Mouse (Mus musculus) embryo, embryonic 10.5 days (tissue): Measurements from ENCODE around the gene Olfr347.

ENCODE experiments used
- DNase-seq: peaks from one replicate; pipeline ENCODE4 v3.0.0-alpha.2; 2015; ENCODE audit warnings: low spot score

Gene Olfr347

DNA sequence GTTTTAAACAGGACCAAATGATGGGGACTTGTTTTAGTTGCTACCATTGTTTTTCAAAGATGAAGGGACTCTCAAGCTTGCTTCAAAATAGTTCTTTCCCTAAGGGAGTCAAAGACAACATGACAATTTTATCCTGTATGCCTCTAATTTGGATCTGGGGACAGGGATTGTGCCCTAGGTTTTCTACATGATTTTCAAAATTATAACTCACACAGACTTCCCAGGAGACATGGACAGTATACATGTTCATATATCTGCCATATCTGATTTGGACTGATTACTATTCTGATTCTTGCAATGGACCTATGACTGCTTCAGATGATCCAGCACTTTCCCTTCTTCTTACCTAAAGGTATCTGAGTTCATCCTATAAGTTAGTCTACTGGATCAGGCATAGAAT lies at the start of gene Olfr347:
Gene Olfr347 (plus strand): TSS at position 301 of the 400 bp plus-strand sequence.
- no peak for DNase-seq

DNA sequence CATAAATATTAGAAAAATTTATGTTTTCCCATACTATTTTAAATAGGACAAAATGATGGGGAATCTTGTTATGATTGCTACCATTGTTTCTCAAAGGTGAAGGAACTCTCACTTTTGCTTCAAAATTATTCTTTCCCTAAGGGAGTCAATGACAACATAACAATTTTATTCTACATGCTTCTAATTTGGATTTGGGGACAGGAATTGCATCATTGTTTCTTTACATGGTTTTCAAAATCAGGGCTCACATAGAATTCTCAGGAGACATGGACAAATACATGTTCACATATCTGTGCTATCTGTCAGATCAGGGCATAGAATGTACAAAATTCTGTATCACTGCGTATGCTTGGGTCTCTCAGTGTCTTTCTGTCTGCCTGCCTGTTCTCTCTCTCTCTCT lies 46.2 kb upstream of the Olfr347 start, which contains the start of gene Olfr346:
Gene Olfr346 (plus strand): TSS at position 301 of the 400 bp plus-strand sequence.
- DNase-seq: no peak

DNA sequence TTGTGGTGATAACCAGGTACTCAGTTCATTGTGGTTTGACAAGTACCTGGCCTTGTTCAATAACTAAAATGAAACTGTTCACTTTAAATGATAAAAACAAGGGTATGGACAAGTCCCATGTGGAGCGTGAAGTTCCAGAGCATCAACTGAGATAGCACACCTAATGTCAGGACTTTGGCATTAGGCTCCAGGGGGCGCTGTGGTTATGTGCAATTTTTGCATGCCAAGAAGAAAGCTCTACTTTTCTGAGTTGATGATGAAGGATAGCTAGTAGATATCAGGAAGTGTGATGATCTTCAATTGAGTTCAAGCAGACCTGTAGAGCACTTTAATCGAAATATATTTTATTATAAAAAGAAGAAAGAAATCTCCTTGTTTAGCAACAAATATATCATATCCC lies 4.5 kb downstream of the Olfr347 start:
- no peak for DNase-seq

DNA sequence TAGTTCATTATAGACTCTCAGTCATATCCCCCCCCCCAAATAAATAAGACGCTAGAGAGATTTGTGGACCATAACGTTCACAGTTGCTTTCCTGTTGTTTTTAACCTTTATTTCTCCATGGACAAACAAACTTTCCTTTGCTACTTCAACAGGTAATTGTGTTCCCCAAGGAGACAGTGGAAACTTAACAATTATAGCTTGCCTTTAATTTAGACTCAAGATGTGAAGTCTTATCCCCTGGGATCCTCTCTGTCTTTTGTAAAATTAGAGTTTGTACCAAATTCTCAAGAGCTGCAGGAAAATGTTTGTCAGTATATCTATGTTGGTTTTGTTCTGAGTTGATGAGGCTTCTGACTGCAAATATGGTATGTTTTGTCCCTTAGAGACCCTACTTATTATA lies 52.3 kb downstream of the Olfr347 start, which contains the start of gene Olfr348:
Gene Olfr348 (plus strand): TSS at position 301 of the 400 bp plus-strand sequence.
- no peak for DNase-seq
